Mouse (Mus musculus) gastrocnemius, postnatal 4 days (tissue): ENCODE measurements around the gene Vgf. TPM values are rescaled to one million over a fixed set of nuclear protein-coding genes. Genes with fewer than 3 reads are reported as not detected.

Experiments used
- DNase-seq, 2 experiments: peaks; one replicate each; pipeline ENCODE4 v3.0.0; 2021 to 2022; ENCODE audit warnings: low spot score in 2 of 2, mixed read lengths in 2 of 2
- total RNA-seq, 2 experiments: library from RNA; stranded (reverse); gene quantifications; 2 replicates each; pipeline ENCODE4 v1.2.3; 2021

The Vgf gene
- total RNA-seq, 2 experiments from 2014 or later: not detected

DNA sequence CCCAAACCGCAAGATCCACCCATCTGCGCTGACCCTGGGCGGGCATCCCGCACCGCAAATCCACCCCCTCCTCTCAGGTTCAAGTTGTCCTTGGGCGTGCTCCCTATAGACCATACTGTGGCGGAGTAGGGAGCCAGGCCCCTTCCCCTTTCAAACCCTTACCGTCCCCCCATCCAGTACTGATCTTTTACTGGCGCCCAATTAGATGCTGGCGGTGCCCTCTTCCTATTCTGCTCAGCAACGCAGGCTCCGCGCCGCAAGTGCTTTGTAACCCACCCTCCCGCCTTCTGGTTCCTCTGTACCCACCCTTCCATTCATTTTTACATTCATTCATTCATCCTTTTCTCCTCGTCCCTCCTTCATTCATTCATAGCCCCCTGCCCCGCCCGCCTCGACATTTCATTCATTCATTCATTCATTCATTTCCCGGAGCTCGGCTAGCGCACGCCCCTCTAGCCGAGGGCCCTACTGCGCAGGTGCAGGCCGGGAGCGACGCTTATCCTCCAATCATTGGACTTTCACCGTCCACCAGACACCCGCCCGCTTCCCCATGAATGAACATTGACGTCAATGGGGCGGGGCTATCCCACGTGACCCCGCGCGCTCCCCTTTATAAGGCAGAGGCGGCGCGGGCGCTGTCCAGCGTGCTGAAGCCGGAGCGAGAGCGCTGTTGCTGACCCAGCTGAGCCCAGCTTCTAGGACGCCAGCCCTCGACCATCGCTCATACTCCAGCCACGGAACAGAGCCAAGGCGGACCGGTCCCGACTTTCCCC is 3.6 kb downstream of the Vgf start:
- peak; percentile 94 to 97 for DNase-seq

DNA sequence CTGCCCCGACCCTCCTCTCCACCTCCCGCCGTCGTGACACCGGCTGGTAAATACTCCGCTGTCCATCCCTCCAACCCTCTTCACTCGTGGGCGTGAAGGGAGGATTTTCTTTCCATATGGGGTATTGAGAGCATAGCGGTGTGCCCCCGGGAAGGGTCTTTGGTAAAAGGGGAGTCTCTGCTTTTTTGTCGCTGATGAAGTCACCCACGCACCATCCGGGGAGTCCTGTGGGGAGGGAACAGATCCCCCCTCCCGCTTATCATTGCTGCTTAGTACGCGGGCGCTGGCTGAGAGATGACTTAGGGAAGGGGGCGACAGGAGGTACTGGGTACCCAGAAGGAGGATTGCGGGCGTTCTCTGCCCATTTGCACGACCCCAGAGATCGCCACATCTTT is 4.2 kb downstream of the Vgf start:
- no peak for DNase-seq

DNA sequence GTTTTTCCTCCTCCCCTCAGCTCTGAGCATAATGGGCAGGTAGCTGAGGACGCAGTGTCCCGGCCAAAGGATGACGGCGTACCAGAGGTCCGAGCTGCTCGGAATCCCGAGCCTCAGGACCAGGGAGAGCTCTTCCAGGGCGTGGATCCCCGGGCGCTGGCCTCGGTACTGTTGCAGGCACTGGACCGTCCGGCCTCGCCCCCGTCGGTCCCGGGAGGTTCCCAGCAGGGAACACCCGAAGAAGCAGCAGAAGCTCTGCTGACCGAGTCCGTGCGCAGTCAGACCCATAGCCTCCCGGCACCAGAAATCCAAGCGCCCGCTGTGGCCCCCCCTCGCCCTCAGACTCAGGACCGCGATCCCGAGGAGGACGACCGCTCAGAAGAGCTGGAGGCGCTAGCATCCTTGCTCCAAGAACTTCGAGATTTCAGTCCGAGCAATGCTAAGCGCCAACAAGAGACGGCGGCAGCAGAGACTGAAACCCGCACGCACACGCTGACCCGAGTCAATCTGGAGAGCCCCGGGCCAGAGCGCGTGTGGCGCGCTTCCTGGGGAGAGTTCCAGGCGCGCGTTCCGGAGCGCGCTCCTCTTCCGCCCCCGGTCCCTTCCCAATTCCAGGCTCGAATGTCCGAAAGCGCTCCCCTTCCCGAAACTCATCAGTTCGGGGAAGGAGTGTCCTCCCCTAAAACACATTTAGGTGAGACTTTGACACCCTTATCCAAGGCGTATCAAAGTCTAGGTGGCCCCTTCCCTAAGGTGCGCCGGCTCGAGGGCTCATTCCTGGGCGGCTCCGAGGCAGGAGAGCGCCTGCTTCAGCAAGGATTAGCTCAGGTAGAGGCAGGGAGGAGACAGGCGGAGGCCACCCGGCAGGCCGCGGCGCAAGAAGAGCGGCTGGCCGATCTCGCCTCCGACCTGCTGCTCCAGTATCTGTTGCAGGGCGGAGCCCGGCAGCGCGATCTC is 5.2 kb downstream of the Vgf start:
- peak; percentile 43 to 45 for DNase-seq

DNA sequence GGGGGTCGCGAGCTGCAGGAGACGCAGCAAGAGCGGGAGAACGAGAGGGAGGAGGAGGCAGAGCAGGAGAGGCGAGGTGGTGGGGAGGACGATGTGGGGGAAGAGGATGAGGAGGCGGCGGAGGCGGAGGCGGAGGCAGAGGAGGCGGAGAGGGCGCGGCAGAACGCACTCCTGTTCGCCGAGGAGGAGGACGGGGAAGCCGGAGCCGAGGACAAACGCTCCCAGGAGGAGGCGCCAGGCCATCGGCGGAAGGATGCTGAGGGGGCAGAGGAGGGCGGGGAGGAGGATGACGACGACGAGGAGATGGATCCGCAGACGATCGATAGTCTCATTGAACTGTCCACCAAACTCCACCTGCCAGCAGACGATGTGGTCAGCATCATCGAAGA is 5.8 kb downstream of the Vgf start:
- DNase-seq: no peak

DNA sequence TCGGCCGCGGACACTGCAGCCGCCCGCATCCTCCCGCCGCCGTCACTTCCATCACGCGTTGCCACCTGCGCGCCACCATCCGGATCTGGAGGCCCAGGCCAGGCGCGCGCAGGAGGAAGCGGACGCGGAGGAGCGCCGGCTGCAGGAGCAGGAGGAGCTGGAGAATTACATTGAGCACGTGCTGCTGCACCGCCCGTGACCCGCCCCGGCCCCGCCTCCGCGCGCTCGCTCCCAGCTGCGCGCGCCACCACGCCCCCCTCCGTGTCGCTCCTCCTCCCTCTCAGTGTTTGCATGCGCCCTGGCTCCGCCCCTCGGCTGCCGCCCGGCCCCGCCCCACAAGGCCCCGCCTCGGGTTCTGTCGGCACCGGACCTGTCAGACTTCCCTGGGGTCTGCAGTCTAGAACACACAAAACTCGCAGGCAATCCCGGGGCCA is 6.5 kb downstream of the Vgf start:
- peak; percentile 73 to 85 for DNase-seq

DNA sequence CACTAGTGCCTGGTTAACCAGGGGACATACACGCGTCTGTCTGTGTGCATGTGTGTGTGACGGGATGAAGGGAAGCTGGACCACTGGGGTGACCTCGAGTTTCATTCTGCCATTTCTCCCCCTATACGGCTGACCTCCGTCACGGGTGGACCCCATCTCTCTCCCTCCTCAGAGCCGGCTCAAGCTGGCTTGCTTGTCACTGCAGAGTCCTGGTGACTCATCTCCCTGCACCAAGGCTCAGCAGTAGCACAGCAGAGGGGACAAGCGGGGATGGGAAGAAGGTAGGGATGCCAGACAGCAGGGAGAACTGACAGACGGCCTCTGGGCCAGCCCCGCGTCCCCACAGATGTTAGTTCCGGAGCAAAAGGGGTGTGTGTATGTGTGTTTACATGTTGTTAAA is 10.0 kb downstream of the Vgf start:
- no peak for DNase-seq

DNA sequence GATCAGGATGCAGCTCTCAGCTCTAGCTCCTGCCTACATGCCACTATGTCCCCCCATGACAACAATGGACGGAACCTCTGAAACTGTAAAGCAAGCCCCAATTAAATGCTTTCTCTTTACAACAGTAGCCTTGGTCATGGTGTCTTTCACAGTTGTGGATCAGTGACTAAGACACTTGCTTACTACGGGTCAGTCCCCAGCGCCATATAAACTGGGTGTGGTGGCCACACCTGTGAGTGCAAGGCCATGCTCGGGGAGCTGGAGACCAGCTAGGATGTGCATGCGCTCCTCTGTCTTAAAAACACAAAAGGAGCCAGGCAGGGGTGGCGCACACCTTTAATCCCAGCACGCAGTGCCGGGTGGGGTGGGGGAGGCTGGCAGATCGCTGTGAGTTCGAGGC is 13.3 kb downstream of the Vgf start:
- DNase-seq: no peak

DNA sequence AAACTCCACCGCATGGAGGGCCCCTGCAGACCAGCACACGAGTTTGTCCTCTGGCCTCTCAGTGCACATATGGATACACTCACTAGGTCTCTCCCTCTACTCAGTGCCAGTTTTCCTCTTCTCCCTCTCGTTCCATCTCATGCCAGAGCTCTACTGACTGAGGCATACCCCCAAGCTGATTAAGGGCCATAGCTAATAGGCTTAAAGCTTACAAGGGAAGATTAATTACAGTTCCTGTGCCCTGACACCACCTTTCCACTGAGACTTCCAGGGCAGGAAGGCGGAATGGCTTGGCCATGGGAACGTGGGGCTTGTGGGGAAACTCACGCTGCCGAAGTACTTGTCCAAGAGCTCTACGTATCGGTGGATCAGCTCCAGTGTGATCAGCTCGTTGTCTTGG is 15.2 kb downstream of the Vgf start:
- DNase-seq: no peak

DNA sequence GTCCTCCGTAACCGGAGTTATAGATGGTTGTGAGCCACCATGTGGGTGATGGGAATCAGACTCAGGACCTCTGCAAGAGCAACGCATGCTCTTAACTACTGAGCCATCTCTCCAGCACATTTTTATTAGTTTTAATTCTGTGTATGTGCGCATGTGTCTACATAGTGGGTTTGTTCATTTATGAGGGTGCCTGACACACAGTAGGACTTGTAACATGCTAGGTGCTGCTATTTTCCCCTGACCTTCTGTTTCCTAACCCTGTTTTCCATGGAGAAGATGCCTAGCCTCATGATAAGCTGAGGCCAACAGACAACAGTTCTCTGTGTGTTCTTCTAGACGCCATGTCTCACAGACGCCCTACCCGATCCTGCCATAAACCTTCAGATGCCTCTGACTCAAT is 17.8 kb downstream of the Vgf start:
- no peak for DNase-seq

DNA sequence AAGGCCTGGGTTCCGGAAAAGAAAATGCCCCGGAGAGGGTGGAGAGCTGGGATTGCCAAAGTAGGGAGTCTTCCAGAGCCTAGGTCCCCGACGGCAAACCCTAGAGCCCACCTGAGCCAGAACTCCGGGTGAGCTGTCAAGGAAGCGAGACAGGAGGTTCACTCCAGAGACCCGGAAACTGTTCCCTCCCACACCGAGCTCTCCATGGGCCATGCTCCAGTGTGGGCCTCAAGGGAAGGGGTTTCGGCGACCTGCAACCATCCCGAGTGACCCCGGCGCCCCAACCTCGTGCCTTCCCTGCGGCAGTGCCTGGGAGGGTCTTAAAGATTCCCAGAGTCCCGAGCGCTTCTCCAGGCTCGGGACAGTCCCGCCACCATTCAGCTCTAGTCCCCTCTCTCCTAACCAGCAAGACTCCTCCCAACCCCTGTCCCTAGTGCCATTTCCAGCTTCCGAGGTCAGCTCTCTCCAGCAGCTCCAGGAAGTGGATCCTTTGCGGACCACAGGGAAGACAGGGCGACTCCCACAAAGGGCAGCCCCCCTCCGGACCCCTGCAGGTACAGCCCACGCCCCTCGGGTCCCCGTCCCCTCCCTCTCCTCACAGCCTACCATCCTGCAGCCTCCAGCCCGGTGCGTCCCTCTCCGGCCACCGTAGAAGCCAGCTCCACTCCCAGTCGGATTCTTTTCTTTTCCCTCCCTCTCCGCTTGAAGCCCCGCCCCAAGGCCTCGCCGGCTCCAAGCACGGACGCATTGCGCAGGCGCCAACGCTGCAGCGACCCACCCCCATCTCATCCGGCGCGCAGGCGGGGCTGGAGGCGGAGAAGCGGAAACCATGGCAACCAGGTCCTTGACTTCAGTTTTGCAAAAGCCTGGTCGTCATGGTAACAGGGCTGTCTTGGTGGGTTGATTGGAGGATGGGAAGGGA is 19.5 kb downstream of the Vgf start, which contains the start of gene Ap1s1:
Gene Ap1s1, minus strand, starts transcription at position 734 of the 922 bp plus-strand sequence.
- DNase-seq: peak; percentile 90 to 97

DNA sequence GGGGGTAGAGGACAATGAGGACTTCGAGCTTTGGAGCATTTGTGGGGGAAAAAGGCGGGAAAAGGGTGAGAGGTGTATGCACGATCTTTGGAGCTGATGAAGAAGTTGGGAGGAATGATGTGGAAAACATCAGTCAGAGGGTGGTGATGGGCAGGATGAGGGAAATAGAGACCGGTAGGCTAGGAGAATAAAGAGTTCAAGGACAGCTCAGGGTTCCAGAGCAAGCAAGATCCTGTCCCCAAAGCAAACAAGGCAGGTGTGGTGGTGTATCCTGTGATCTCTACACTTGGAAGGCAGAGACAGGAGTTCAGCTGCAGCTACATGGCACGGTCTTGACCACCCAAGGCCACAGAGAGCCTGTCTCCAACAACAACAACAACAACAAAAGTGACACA is 20.1 kb downstream of the Vgf start:
- no peak for DNase-seq

DNA sequence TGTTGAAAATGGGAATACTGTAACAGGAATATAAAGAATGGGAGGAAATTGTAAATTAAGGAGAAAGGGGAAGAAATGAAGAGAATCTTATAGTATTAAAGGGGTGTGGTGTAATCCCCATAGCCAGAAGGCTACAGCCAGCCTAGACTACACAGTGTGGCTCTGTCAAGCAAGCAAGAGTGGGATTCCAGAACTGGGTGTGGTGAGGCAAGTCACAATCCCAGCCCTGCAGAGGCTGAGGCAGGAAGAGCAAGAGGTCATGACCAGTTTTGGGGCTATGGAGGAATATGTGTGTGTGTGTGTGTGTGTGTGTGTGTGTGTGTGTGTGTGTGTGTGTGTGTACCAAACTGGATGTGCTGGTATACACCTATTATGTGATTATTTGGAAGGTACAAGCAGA is 20.8 kb downstream of the Vgf start:
- no peak for DNase-seq

DNA sequence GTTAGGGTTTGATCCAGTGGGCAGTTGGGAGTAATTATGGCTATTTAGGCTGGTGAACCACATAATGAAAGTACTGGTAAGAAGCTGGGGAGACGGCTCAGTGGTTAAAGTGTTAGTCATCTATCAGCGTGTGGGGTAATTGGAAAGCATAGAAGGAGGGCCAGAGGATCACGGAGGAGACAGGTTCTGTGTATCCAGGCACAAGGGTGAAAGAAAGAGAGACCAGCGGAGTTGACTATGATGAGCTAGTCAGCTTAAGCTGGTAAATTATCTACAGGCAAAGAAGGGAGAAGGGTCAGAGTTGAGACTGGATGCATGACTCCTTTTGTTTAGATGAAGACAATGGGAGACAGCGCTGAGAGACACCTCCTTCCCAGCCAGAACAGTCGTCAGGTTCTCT is 24.9 kb downstream of the Vgf start:
- no peak for DNase-seq

DNA sequence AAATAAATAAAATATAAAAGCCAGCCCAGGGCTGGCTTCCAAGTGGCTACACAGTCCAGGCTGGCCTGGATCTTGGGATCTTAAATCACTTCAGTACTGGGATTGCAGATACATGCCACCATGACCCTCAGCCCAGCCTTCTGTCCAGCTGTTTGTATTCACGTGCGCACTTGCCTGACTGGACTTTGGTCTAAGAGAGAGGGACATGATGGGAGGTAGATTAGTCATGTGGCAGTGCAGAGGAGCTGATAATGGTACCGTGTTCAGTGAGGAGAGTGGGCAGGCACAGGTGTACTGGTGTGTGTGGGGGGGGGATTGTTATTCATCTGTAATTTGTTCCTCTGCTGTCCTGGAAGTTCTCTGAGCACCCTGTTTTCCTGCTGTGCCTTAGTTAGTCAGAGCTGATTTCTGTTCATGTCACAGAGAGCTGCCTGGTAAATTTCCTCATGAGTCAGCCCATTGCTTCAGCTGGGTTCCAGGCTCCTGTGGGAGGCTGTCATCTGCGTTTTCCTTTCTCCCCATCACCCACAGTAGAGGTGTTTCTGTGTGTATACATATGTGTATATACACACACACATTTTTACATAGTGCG is 25.8 kb downstream of the Vgf start:
- DNase-seq: no peak

DNA sequence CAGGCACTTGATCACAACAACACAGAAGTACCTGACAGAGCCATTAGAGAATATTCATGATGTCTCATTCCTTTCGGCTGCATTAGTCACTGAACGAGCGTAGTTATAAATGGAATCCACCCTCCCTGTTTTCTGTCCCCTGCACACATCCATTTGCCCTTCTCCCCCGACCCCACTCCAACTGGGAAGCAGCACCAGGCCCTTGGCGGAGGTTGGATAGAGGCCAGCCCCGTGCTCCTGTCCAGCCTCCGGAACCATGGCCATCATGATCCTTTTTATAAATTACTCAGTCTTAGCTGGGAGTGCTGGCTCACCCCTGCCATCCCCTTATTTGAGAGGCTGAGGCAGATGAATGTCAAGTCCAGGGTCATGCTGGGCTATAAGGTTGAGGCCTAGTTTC is 28.1 kb downstream of the Vgf start:
- no peak for DNase-seq

DNA sequence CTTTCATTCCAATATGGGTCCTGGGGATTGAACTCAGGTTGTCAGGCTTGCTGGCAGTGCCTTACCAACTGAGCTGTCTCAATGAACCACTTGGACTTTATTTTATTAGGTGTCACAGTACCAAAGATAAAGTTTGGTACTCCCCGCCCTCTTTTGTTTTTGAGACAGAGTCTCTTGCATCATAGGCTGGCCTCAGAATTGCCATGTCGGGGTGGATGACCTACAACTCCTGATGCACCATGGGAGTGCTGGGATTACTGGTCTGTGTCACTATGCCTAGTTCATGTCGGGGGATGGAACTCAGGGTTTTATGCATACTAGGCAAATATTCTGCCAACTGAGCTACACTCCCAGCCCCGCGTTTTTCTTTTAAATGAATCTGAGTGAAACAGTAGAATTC is 28.7 kb downstream of the Vgf start:
- no peak for DNase-seq

DNA sequence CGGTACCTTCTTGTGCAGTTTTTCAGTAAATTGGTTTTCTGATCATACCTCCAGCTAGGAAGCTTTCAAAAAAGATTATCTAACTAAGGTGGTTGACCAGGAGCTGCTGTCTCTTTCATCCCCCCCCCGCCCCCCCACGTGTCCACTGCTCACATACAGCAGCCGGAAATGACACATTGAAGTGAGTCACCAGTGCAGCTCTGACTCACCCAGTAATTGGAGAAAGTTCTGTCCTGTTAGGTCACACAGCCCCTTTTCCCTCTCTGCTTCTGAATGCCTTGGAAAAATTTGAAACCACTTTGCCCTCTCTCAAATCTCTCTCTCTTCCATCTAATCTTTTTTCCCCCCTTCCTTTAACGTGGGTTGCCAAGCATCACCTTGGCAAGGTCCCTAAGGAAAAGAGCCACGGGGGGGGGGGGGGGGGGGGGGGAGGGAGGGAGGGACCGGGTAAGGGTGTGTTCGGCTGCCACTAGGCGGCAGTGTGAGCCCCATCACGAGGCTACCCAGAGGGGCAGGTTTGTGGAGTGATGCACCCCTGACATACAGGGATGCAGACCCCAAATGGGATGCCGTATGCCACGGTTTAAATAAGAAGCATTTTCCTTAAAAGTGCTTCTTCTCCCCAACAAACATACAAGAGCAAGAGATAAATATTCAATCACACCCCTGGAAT is 35.8 kb downstream of the Vgf start:
- peak in 1 of 2 experiments; percentile 55 for DNase-seq

DNA sequence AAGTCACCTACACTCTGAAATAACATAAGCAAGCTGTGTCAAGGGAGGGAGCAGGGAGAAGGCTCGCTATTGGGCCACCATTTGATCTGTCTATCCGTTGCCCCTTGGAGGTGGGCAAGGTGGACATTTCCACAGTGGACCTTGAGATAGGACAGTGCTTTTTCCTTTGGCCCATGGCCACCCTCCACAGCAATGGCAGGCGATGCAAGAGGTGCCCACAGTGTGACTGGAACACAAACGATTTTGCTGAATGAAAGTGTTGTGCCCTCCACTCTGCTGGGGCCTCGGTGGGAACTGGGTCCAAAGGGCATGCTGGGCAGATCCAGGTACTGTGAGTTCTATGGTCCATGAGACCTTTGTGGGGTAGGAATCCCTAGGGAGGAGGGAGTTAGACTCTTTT is 36.4 kb downstream of the Vgf start:
- no peak for DNase-seq

DNA sequence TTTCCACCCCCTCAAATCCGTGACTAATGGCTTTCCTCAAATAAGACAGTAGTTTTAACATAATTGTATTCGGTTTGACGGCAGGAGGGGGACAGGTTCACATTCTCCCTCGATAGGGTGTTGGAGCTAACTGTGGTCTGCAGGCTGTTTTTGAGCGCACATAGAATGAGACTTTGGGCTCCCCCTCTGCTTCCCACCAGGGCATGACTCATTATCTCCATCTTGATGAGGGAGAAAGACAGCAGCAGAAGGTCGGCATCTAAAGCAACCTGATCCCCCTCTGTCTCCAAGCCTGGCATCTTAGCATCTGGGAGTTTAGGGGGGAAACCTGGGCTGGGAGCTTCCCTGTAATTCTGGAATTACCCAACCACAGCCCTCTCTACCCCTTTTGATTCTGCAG is 39.3 kb downstream of the Vgf start:
- no peak for DNase-seq

DNA sequence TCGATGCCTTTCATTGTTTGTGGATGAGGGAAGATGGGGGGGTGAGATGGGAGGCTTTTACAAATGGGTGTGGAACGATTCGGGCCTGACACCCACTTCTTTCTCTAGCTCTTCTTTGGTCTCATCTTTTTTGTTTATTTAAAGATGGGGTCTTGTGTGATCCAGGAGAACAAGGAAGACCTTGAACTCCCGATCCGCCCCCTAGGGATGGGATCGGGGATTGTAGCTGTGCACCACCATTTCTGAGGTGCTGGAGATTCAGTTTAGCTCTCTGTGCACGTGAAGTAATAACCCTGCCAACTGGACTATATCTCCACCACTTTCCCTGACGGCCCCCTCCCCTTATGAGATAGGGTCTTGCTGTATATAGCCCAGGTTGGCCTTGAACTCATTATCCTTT is 39.7 kb downstream of the Vgf start:
- DNase-seq: no peak
